Mouse (Mus musculus) T-helper 1 cell (primary cell): ENCODE measurements around the gene Dact3.

Experiments used
- in situ Hi-C: fragments of 300-600 bp; cut with MboI, MseI; formaldehyde crosslinking; loops from one replicate; pipeline ENCODE4 v1.15.1; 2025; ENCODE audit warnings: high pct_unique_total_duplicates

Gene Dact3

GRCm38 (mm10) chr7:16858336-16858735 is 16.8 kb upstream of the Dact3 start:
- in situ Hi-C loops = no loop called here

GRCm38 (mm10) chr7:16859902-16860651 is 15.0 kb upstream of the Dact3 start:
- in situ Hi-C loops = no loop called here

- in situ Hi-C loops = no loop called here
Measured at GRCm38 (mm10) chr7:16867488-16867887, 7.6 kb upstream of the Dact3 start.

GRCm38 (mm10) chr7:16869497-16869896 is 5.6 kb upstream of the Dact3 start:
- in situ Hi-C loops = no loop called here

- in situ Hi-C loops = no loop called here
Measured at GRCm38 (mm10) chr7:16871600-16871999, 3.5 kb upstream of the Dact3 start.

GRCm38 (mm10) chr7:16872478-16872877 is 2.6 kb upstream of the Dact3 start:
- in situ Hi-C loops = no loop called here

GRCm38 (mm10) chr7:16873392-16873791 is 1.7 kb upstream of the Dact3 start:
- in situ Hi-C loops = no loop called here

GRCm38 (mm10) chr7:16874190-16874589 is 927 bp upstream of the Dact3 start:
- in situ Hi-C loops = no loop called here

GRCm38 (mm10) chr7:16874756-16875309 is 284 bp upstream of the Dact3 start:
- in situ Hi-C loops = no loop called here

GRCm38 (mm10) chr7:16875326-16875725 is 209 bp downstream of the Dact3 start:
- in situ Hi-C loops = no loop called here

GRCm38 (mm10) chr7:16876006-16876405 is 889 bp downstream of the Dact3 start:
- in situ Hi-C loops = no loop called here

- in situ Hi-C loops = no loop called here
Measured at GRCm38 (mm10) chr7:16876608-16877007, 1.5 kb downstream of the Dact3 start.

GRCm38 (mm10) chr7:16877717-16878116 is 2.6 kb downstream of the Dact3 start:
- in situ Hi-C loops = no loop called here

- in situ Hi-C loops = no loop called here
Measured at GRCm38 (mm10) chr7:16879796-16880547, 4.9 kb downstream of the Dact3 start.

- in situ Hi-C loops = no loop called here
Measured at GRCm38 (mm10) chr7:16880615-16881014, 5.5 kb downstream of the Dact3 start.

- in situ Hi-C loops = no loop called here
Measured at GRCm38 (mm10) chr7:16883162-16883561, 8.0 kb downstream of the Dact3 start.

GRCm38 (mm10) chr7:16884334-16884733 is 9.2 kb downstream of the Dact3 start:
- in situ Hi-C loops = no loop called here

- in situ Hi-C loops = no loop called here
Measured at GRCm38 (mm10) chr7:16885271-16885776, 10.2 kb downstream of the Dact3 start.

- in situ Hi-C loops = no loop called here
Measured at GRCm38 (mm10) chr7:16885905-16886304, 10.8 kb downstream of the Dact3 start.

- in situ Hi-C loops = no loop called here
Measured at GRCm38 (mm10) chr7:16890536-16890935, 15.4 kb downstream of the Dact3 start.

- in situ Hi-C loops = no loop called here
Measured at GRCm38 (mm10) chr7:16890944-16891343, 15.8 kb downstream of the Dact3 start.

- in situ Hi-C loops = no loop called here
Measured at GRCm38 (mm10) chr7:16891641-16892351, 16.7 kb downstream of the Dact3 start, which contains the start of gene Gng8. Gene Gng8 (plus strand): TSS chr7:16891786.
